Mouse (Mus musculus) hindbrain, embryonic 14.5 days (tissue): ENCODE data around the gene Mrgprh. TPM values are rescaled to one million over a fixed set of nuclear protein-coding genes. Genes with fewer than 3 reads are reported as not detected.

Experiments
- ATAC-seq: fragments of 200-750 bp; cut with Nextera tagmentation; 2 replicates; pipeline ENCODE4 v1.8.0; 2017; ENCODE audit warnings: moderate number of reproducible peaks, mild to moderate bottlenecking, moderate TSS enrichment, moderate library complexity; ENCODE audit not compliant: low FRiP score
- DNase-seq: peaks from one replicate; pipeline ENCODE4 v3.0.0-alpha.2; 2015; ENCODE audit warnings: low spot score
- H3K27ac ChIP-seq: fragments of 300-500 bp; sonication (generic); 2 replicates; pipeline ENCODE4 v1.5.1; 2014; ENCODE audit warnings: mild to moderate bottlenecking, moderate library complexity
- H3K27me3 ChIP-seq: fragments of 300-500 bp; sonication (generic); 2 replicates; pipeline ENCODE4 v1.6.1; 2014; ENCODE audit warnings: mild to moderate bottlenecking, low read length, mixed read lengths; ENCODE audit not compliant: control insufficient read depth, insufficient read depth
- H3K36me3 ChIP-seq: fragments of 300-500 bp; sonication (generic); replicated peaks from 2 replicates; pipeline ENCODE4 v1.6.1; 2014; ENCODE audit not compliant: control insufficient read depth, insufficient read depth
- H3K4me1 ChIP-seq: fragments of 300-500 bp; sonication (generic); replicated peaks from 2 replicates; pipeline ENCODE4 v1.6.1; 2014; ENCODE audit warnings: antibody characterized with exemption, low read length, mixed read lengths; ENCODE audit not compliant: control insufficient read depth, insufficient read depth
- H3K4me2 ChIP-seq: fragments of 300-500 bp; sonication (generic); replicated peaks from 2 replicates; pipeline ENCODE4 v1.6.1; 2014; ENCODE audit warnings: mild to moderate bottlenecking, moderate library complexity
- H3K4me3 ChIP-seq: fragments of 300-500 bp; sonication (generic); replicated peaks from 2 replicates; pipeline ENCODE4 v1.5.1; 2014; ENCODE audit warnings: mild to moderate bottlenecking, low read length
- H3K9ac ChIP-seq: fragments of 300-500 bp; sonication (generic); 2 replicates; pipeline ENCODE4 v1.6.1; 2014
- H3K9me3 ChIP-seq: fragments of 300-500 bp; sonication (generic); 2 replicates; pipeline ENCODE4 v1.6.1; 2016; ENCODE audit warnings: low read length; ENCODE audit not compliant: control insufficient read depth
- WGBS: fragments of 180-500 bp; shearing (Covaris S2); extraction: QIAGEN DNeasy Blood & Tissue Kit; methylation state at CpG from one replicate; pipeline ENCODE4 v1.1.7; 2014; 5-methylcytosine and 5-hydroxymethylcytosine counted together
- polyA plus RNA-seq: library from polyadenylated mRNA; unstranded; fragments of >200 nt; fragmentation: Nextera tagmentation; extraction: Ambion mirVana; gene quantifications from 2 replicates; pipeline ENCODE4 v1.2.1, GENCODE M21; 2014

Mrgprh gene
- polyA plus RNA-seq, 1 experiment from 2014 or later, result not detected

DNA sequence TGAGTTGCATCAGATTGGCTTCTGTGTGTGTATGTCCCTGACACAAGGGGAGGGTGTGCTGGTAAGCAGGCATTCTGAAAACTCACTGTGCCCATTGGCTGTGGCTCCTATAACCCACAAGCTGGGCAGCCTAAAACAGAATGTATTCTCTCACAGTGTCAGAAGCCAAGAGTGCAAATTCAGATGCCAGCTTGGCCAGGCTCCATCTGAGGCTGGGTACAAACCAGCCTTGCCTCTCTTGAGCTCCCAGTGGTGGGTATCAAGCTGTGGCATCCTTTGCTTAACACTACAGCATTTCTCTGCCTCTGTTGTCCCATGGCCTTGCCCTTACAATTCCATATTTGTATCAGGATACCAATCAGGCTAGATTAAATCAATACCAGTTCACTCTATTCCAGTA, 11.7 kb upstream of the Mrgprh start:
- Histone ChIP-seq H3K27me3 (no peaks in the 10 kb centered on the region), H3K4me1 (no peaks in the 10 kb centered on the region), H3K4me2 (no peak overlapping the region), H3K27ac (no peak overlapping the region), H3K4me3 (no peak overlapping the region), H3K9ac (no peak overlapping the region), H3K36me3 (no peaks in the 10 kb centered on the region), H3K9me3 (no peaks in the 10 kb centered on the region)
- no peak for ATAC-seq
- DNase-seq, result no peak

DNA sequence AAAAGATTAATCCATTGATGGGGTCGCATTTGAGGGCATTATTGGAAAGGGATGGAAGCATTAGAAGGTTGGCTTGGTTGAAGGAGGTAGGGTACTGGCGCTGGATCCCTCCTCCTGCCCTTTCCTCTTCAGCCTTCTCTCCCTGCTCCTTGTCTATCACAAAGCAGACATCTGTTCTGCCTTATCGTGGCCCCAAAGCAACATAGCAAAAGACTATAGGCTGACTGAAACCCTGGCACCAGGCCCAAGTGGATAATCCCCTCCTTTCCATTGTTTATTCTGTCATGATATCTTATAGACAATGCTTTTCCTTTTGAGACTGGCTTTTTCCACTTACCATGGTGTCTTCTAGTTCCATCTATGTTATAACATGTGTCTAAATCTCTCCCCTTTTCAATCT, 10.4 kb upstream of the Mrgprh start:
- 72% methylated on average over 3 of the region's 3 CpGs for WGBS
- H3K9me3 ChIP-seq, result no peaks in the 10 kb centered on the region
- no peak overlapping the region for H3K4me3 ChIP-seq
- no peak for ATAC-seq
- H3K27me3 ChIP-seq, result no peaks in the 10 kb centered on the region
- no peaks in the 10 kb centered on the region for H3K4me1 ChIP-seq
- H3K9ac ChIP-seq, result no peak overlapping the region
- no peak for DNase-seq
- no peak overlapping the region for H3K27ac ChIP-seq
- H3K4me2 ChIP-seq, result no peak overlapping the region
- H3K36me3 ChIP-seq, result no peaks in the 10 kb centered on the region

DNA sequence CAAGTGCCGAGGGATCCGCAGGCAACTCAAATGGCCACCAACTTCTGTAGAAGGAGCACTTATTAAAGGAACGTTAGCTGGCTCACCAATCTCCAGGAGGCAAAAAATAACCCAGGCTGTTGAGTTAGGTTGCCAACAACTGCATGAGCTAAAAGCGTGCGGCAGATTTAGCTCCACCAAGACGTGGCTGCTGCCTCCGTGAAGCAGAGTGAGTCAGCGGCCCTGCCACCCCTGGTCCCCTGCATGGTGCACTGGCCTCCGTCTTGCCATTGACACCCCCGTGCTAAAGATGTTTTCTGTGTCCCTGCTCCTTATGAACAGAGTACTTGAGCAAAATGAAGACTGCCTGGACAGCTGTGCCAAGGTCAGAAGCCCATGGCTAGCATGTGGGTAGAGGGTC, 9.0 kb upstream of the Mrgprh start:
- H3K36me3 ChIP-seq, result no peaks in the 10 kb centered on the region
- DNase-seq (no peak), ATAC-seq (no peak)
- H3K27ac ChIP-seq, result no peak overlapping the region
- no peak overlapping the region for H3K4me3 ChIP-seq
- H3K4me2 ChIP-seq, result no peak overlapping the region
- WGBS, result 86% methylated on average over 10 of the region's 10 CpGs
- H3K9ac ChIP-seq, result no peak overlapping the region
- H3K4me1 ChIP-seq, result no peaks in the 10 kb centered on the region
- H3K27me3 ChIP-seq, result no peaks in the 10 kb centered on the region
- no peaks in the 10 kb centered on the region for H3K9me3 ChIP-seq

DNA sequence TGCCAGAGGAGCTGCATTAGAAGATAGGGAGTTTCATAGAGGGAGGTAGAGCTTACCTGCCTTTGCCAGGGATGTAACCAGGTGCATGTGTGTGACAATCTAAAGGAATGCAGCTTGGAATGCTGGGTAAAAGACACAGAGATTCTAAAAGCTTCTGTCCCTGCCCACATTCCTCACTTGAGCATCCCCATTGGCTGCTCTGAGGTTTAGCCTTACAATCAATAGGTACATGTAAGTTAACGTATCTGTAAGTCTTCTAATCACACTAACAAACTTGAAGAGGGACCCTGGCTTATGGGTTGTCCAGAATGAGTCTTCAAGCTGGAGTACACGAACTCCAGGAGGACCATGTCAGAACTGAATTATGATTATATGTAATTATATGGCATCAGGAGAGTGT, 7.8 kb upstream of the Mrgprh start, which contains the start of gene Mas1:
Gene Mas1, minus strand, starts transcription at position 101 of the 400 bp plus-strand sequence.
- Histone ChIP-seq H3K4me2 (no peak within 1 kb of the TSS), H3K36me3 (no peaks in the 10 kb centered on the region), H3K9me3 (no peaks in the 10 kb centered on the region), H3K4me3 (no peak within 1 kb of the TSS), H3K27ac (no peak within 1 kb of the TSS), H3K9ac (no peak within 1 kb of the TSS), H3K4me1 (no peaks in the 10 kb centered on the region), H3K27me3 (no peaks in the 10 kb centered on the region)
- 68% methylated on average over 2 of the region's 2 CpGs for WGBS
- DNase-seq (no peak), ATAC-seq (no peak)

DNA sequence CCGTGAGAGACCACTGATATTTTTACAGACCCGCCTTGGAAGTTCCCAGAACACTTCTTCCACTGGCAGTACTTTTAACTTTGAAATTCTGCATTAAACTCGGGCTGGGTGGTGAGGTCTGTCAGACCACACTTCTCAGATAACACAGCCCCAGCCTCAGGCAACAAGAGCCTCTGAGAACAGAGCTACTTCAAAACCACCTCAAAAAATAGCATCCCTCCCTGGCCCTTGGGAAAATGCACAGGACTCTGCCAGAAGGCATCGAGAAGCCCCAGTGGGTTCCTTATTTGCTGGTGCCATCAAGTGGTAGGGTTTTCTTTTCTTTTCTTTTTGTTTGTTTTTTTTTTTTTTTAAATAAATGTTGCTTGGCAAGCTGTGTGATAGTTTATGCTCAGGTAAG, 7.2 kb upstream of the Mrgprh start:
- whole genome bisulfite sequencing, result 41% methylated on average over 4 of the region's 4 CpGs
- no peak overlapping the region for H3K4me3 ChIP-seq
- H3K27me3 ChIP-seq, result no peaks in the 10 kb centered on the region
- no peak overlapping the region for H3K9ac ChIP-seq
- H3K4me1 ChIP-seq, result no peaks in the 10 kb centered on the region
- H3K27ac ChIP-seq, result no peak overlapping the region
- H3K4me2 ChIP-seq, result no peak overlapping the region
- no peaks in the 10 kb centered on the region for H3K9me3 ChIP-seq
- DNase-seq (no peak), ATAC-seq (no peak)
- H3K36me3 ChIP-seq, result no peaks in the 10 kb centered on the region

DNA sequence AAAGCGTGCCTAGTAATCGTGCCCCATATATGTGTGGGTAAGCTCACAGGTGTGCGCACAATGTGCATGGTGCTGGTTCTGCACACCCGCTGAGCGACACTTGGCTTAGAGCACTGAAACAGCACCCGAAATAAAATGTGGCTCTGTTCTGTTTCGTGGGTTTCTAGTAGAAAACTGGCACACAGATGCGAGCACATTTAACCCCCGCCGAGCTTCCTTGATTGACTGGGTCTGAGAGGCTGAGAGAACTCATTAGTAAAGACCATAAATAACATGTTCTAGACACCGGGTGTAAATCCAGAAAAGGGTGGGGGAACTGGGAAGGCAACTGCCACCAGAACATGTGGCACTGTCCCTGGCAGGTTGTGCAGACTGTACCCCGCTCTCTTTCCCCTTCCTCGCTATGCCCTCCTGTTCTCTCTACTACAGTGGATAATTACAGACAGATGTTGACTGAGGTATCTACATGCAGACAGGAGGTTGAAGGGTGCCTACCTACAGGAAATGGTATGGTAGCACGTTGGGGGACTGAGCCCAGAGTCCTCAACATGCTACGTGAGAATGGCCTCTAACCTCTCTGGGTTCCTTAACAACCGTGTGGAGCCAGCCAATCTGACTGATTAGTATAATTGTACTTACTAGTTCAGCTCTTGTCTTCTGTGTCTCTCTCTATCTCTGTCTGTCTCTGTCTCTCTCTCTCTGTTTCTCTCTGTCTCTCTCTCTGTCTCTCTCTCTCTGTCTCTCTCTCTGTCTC, 3.4 kb upstream of the Mrgprh start:
- Histone ChIP-seq H3K4me1 (no peaks in the 10 kb centered on the region), H3K4me3 (no peak overlapping the region), H3K4me2 (no peak overlapping the region), H3K27ac (no peak overlapping the region), H3K9ac (no peak overlapping the region), H3K27me3 (no peaks in the 10 kb centered on the region), H3K9me3 (no peaks in the 10 kb centered on the region), H3K36me3 (no peaks in the 10 kb centered on the region)
- DNase-seq (no peak), ATAC-seq (0 out of 2 replicates have a peak, but pooled peaks have one; percentile 51)
- 67% methylated on average over 16 of the region's 16 CpGs for WGBS

DNA sequence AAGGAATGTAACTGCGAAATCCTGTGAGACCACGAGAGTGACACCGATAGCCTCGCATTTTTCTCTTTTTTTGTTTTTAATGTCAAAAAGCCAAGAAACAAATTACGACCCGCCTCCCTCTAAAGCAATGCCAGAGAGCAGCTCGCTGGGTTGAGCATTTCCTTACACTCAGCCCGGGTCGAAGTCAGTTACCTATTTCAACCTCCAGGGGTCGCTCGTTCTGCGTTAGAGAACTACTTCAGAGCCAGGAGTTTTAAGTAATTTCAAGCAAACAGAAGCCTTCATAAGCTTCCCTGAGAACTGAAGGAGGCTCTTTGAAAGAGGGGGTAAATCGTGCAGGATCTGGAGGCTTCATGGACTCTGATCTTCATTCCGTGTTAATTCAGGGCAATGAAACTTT, 4.3 kb downstream of the Mrgprh start:
- no peaks in the 10 kb centered on the region for H3K9me3 ChIP-seq
- no peaks in the 10 kb centered on the region for H3K4me1 ChIP-seq
- 3% methylated on average over 14 of the region's 14 CpGs for WGBS
- H3K4me3 ChIP-seq, result no peak overlapping the region
- H3K9ac ChIP-seq, result no peak overlapping the region
- DNase-seq, result peak; percentile 89
- no peak overlapping the region for H3K27ac ChIP-seq
- no peak for ATAC-seq
- no peaks in the 10 kb centered on the region for H3K36me3 ChIP-seq
- H3K27me3 ChIP-seq, result no peaks in the 10 kb centered on the region
- H3K4me2 ChIP-seq, result peak overlapping the region; percentile 36

DNA sequence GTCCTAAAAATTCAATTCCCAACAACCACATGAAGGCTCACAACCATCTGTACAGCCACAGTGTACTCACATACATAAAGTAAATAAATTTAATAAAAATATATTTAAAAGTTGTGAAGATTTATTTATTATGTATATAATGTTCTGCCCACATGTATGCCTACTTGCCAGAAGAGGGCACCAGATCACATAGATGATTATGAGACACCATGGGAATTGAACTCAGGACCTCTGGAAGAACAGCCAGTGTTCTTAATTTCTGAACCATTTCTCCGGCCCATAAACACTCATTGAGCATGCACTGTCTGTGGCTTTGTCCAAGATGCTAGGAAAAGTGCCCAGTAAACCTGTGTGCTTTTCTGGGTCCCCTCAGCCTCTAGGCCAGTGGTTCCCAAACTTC, 5.4 kb downstream of the Mrgprh start:
- no peak overlapping the region for H3K4me3 ChIP-seq
- H3K36me3 ChIP-seq, result no peaks in the 10 kb centered on the region
- H3K4me2 ChIP-seq, result no peak overlapping the region
- H3K9me3 ChIP-seq, result no peaks in the 10 kb centered on the region
- DNase-seq (no peak), ATAC-seq (no peak)
- no peaks in the 10 kb centered on the region for H3K27me3 ChIP-seq
- WGBS, result 89% methylated on average over 1 of the region's 1 CpGs
- H3K4me1 ChIP-seq, result no peaks in the 10 kb centered on the region
- H3K9ac ChIP-seq, result no peak overlapping the region
- no peak overlapping the region for H3K27ac ChIP-seq

DNA sequence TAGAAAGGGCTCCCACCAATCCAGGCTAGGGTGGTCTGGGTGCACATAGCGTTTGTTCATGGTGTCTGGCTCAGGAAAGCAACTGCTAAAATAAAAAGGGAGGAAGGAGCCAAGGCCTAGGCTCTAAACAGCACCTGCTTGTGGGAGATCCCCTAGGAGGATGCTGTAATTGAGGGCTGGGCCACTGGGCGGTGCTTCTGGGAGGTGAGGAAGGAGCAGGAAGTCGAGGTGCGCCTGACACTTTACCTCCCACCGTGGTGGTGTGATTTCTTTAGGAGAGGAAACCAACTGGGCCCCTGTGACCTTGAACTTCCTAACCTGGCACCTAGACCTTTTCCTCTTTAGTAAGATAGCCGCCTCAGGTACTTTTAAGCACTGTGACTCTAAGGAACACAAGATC, 10.8 kb downstream of the Mrgprh start:
- Histone ChIP-seq H3K4me2 (no peak overlapping the region), H3K9ac (no peak overlapping the region), H3K4me3 (no peak overlapping the region), H3K9me3 (no peaks in the 10 kb centered on the region), H3K4me1 (no peaks in the 10 kb centered on the region), H3K27me3 (no peaks in the 10 kb centered on the region), H3K27ac (no peak overlapping the region), H3K36me3 (peaks cover 22% of the 10 kb centered on the region)
- no peak for ATAC-seq
- DNase-seq, result no peak
- WGBS, result 45% methylated on average over 6 of the region's 6 CpGs
